Comparison of ENCODE assay signal across 17 mouse cellular contexts in genomic region chr14:75420811-75421210, GRCm38 (mm10). TPM values are rescaled to one million over a fixed set of nuclear protein-coding genes. Genes with fewer than 3 reads are reported as not detected.
DNase-seq lines count a peak whose midpoint lies in the region; TF ChIP-seq lines count a peak whose summit lies in the region.
"Had no signal": no experiment of that assay in that cellular context is flagged by ENCODE, and none has a peak within 500 bp of the region (broad histone marks: within the 10 kb centered on the region; RNA-seq: fewer than 3 reads in every experiment).

No protein-coding gene starts in this region.

- TF ChIP-seq CTCF in layer of hippocampus, adult 2 months (conservative IDR thresholded peaks at IDR 0.05): no peak

- peak overlapping the region; percentile 25; the same call in 1 of the 2 replicates for H3K27ac ChIP-seq in layer of hippocampus, adult 2 months
- H3K27ac ChIP-seq: forebrain, embryonic 13.5 days; heart, embryonic 15.5 days; hindbrain, embryonic 10.5 days; limb, embryonic 13.5 days; liver, embryonic 15.5 days had no signal

- H3K4me3 ChIP-seq in layer of hippocampus, adult 2 months: no peak overlapping the region
- H3K4me3 ChIP-seq: forebrain, embryonic 13.5 days; heart, embryonic 15.5 days; hindbrain, embryonic 10.5 days; limb, embryonic 13.5 days; liver, embryonic 15.5 days had no signal

- no peak for DNase-seq in layer of hippocampus, adult 2 months (ENCODE audit: low spot score in 2 of 2)
- DNase-seq in layer of hippocampus, postnatal 10 days (ENCODE audit: low spot score in 2 of 2): no peak
- DNase-seq in retina, postnatal 1 day: peak; percentile 11
- no peak for DNase-seq in retina, embryonic 14.5 days (ENCODE audit: low spot score)
- peak; percentile 39 for DNase-seq in A20 (ENCODE audit: low read depth, low spot score)
- DNase-seq in induced T-regulatory cell, adult 2 months (ENCODE audit: low read depth): peak; percentile 32
- no peak for DNase-seq in gastrocnemius, adult 8-10 months (ENCODE audit: low spot score in 2 of 2)
- DNase-seq: adrenal gland, postnatal 36 days; cerebellum, adult 9-10 months; kidney, postnatal 25 days; midbrain, embryonic 14.5 days had no signal

RNA-seq across cellular contexts. Expression of gene Siah3, which starts 35.0 kb away (rescaled TPM):
- total RNA-seq in layer of hippocampus, adult 2 months (2021): 1 to 10 TPM; 7.7 to 8.5 TPM
- total RNA-seq in layer of hippocampus, postnatal 10 days (2021): 10 to 100 TPM; 11.4 to 13.6 TPM
- total RNA-seq in gastrocnemius, adult 8-10 months (2022): under 1 TPM in 1 of 4 experiments, not detected in 3; 0.11 TPM
- total RNA-seq: gastrocnemius, adult 18-20 months had no signal

Comparison
In these comparisons a context has a peak if more than half of its experiments do, and no peak if none do; other contexts are left out.
1. DNase-seq: peak in retina, postnatal 1 day (single experiment), A20 (single experiment) and induced T-regulatory cell, adult 2 months (single experiment); none in layer of hippocampus, adult 2 months (0 of 2), layer of hippocampus, postnatal 10 days (0 of 2), retina, embryonic 14.5 days (single experiment) and gastrocnemius, adult 8-10 months (0 of 2).
2. RNA of gene Siah3, which starts 35.0 kb away (total RNA-seq): 11.4 to 13.6 TPM in layer of hippocampus, postnatal 10 days and 7.7 to 8.5 TPM in layer of hippocampus, adult 2 months; 0.11 TPM in gastrocnemius, adult 8-10 months; every median in the first group is over 4 times any median in the second.